Mouse (Mus musculus) lung, postnatal 0 days (tissue): ENCODE measurements at regions not wholly inside any gene's neighbourhood (a gene's known extent, or its start where the extent isn't known, plus 50 kb on each side); places are given as distances from the start of the nearest gene placed in this dataset.

ENCODE experiments used
- CTCF ChIP-seq: IDR thresholded peaks from 2 replicates; pipeline ENCODE4 v1.5.1; 2016; ENCODE audit warnings: antibody characterized with exemption, mild to moderate bottlenecking
- EP300 ChIP-seq: IDR thresholded peaks from 2 replicates; pipeline ENCODE4 v1.6.1; 2016; ENCODE audit warnings: antibody characterized with exemption, mild to moderate bottlenecking, control low read depth

DNA sequence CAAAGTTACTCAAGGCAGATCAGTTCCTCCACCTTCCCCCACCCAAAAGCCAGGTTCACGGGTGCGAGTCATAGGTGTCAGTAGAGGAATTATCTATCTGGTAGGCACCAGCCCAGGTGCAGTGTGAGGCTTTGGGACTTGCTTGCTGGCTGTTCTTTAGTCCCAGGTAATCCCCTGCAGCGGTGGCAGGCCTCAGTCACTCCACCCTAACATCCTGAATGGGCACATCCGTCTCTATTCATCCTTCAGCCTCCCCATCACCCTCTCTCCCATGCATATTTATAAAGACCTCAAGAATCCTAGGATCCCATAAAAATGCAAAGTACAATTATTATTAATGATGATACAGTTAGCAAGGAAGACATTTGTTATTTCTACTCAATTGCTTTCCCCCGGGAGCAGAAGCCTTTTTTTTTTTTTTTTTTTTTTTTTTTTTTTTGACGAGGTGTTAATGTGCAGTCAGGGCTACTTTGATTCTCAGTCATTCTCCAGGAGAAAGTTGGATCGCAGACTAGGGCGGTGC is 389.1 kb downstream of the Sorl1 start:
- TF ChIP-seq EP300, result no peak
- TF ChIP-seq CTCF, result no peak
